Mouse (Mus musculus) CH12.LX (cell line): ENCODE results near the gene Batf. TPM values are rescaled to one million over a fixed set of nuclear protein-coding genes. Genes with fewer than 3 reads are reported as not detected.

Source experiments
- DNase-seq: peaks from one replicate; pipeline ENCODE4 v3.0.0-alpha.2; 2013; ENCODE audit errors: extremely low read depth
- H3K27ac ChIP-seq: 2 replicates; pipeline ENCODE4 v1.5.1; 2012; ENCODE audit warnings: low read depth, mild to moderate bottlenecking, control low read depth, moderate library complexity; ENCODE audit not compliant: insufficient read depth
- H3K27me3 ChIP-seq: replicated peaks from 2 replicates; pipeline ENCODE3; 2012; ENCODE audit warnings: inconsistent platforms
- H3K36me3 ChIP-seq, 2 experiments: replicated peaks in 1 of 2; 2 replicates each; pipeline versions ENCODE3 to v1.6.1; 2012; ENCODE audit warnings: inconsistent platforms in 1 of 2, low read length in 1 of 2, mild to moderate bottlenecking in 1 of 2, mixed read lengths in 1 of 2, moderate library complexity in 1 of 2; ENCODE audit not compliant: control insufficient read depth in 1 of 2, insufficient read depth in 1 of 2
- H3K4me1 ChIP-seq, 2 experiments: 2 replicates each; pipeline ENCODE4 v1.6.1; 2012; ENCODE audit warnings: inconsistent platforms in 1 of 2, moderate library complexity in 1 of 2; ENCODE audit not compliant: insufficient read depth in 2 of 2, control insufficient read depth in 1 of 2
- H3K4me2 ChIP-seq: 2 replicates; pipeline ENCODE4 v1.6.1; 2012; ENCODE audit warnings: low read depth, mild to moderate bottlenecking, control low read depth; ENCODE audit not compliant: poor library complexity, insufficient read depth, severe bottlenecking
- H3K4me3 ChIP-seq, 3 experiments: fragments of 150-350 bp in 1 of 3; sonication (generic) in 1 of 3; replicated peaks in 1 of 3; 2 replicates each; pipeline versions ENCODE3 to v1.5.1; 2011 to 2012; ENCODE audit warnings: low read depth in 2 of 3, low read length in 2 of 3, mild to moderate bottlenecking in 2 of 3, moderate library complexity in 2 of 3, control low read depth in 1 of 3, improper control_type of control experiment in 1 of 3, inconsistent platforms in 1 of 3, mixed read lengths in 1 of 3; ENCODE audit not compliant: poor library complexity in 1 of 3
- H3K79me2 ChIP-seq: replicated peaks from 2 replicates; pipeline ENCODE4 v1.6.1; 2012; ENCODE audit warnings: mild to moderate bottlenecking, moderate library complexity; ENCODE audit not compliant: control insufficient read depth, poor library complexity, insufficient read depth, severe bottlenecking; ENCODE audit errors: extremely low read depth
- H3K9ac ChIP-seq: 2 replicates; pipeline ENCODE4 v1.6.1; 2012; ENCODE audit warnings: low read depth, mild to moderate bottlenecking, control low read depth, moderate library complexity; ENCODE audit not compliant: insufficient read depth
- H3K9me3 ChIP-seq: replicated peaks from 2 replicates; pipeline ENCODE3; 2012; ENCODE audit warnings: low read length, inconsistent platforms, mixed read lengths
- CHD1 ChIP-seq: IDR thresholded peaks from 2 replicates; pipeline ENCODE4 v1.6.1; 2012; ENCODE audit warnings: low read depth, low read length, improper control_type of control experiment, inconsistent platforms
- EP300 ChIP-seq: IDR thresholded peaks from 2 replicates; pipeline ENCODE4 v1.6.1; 2011; ENCODE audit warnings: low read length, improper control_type of control experiment
- HCFC1 ChIP-seq: IDR thresholded peaks from 2 replicates; pipeline ENCODE4 v1.6.1; 2012; ENCODE audit warnings: low read depth, mild to moderate bottlenecking, inconsistent platforms, low read length, improper control_type of control experiment
- IRF4 ChIP-seq: IDR thresholded peaks from 2 replicates; pipeline ENCODE4 v1.6.1; 2014; ENCODE audit warnings: low read depth, mild to moderate bottlenecking, inconsistent platforms, low read length, improper control_type of control experiment
- JUN ChIP-seq: IDR thresholded peaks from 2 replicates; pipeline ENCODE4 v1.6.1; 2011; ENCODE audit warnings: low read depth, mild to moderate bottlenecking, low read length, improper control_type of control experiment, moderate library complexity; ENCODE audit not compliant: insufficient read depth
- JUND ChIP-seq: conservative IDR thresholded peaks from 2 replicates; pipeline ENCODE4 v1.6.1; 2011; ENCODE audit warnings: low read depth, low read length, improper control_type of control experiment
- MAX ChIP-seq: IDR thresholded peaks from 2 replicates; pipeline ENCODE4 v1.6.1; 2011; ENCODE audit warnings: low read length, improper control_type of control experiment
- MAZ ChIP-seq: IDR thresholded peaks from 2 replicates; pipeline ENCODE4 v1.6.1; 2012; ENCODE audit warnings: low read depth, mild to moderate bottlenecking, inconsistent platforms, low read length, improper control_type of control experiment, moderate library complexity
- MXI1 ChIP-seq: IDR thresholded peaks from 2 replicates; pipeline ENCODE4 v1.6.1; 2011; ENCODE audit warnings: mild to moderate bottlenecking, low read depth, low read length, improper control_type of control experiment
- MYC ChIP-seq: IDR thresholded peaks from 2 replicates; pipeline ENCODE4 v1.6.1; 2011; ENCODE audit warnings: low read depth, mild to moderate bottlenecking, improper control_type of control experiment, low read length
- NRF1 ChIP-seq: IDR thresholded peaks from 2 replicates; pipeline ENCODE4 v1.6.1; 2014; ENCODE audit warnings: low read depth, mild to moderate bottlenecking, inconsistent platforms, low read length, improper control_type of control experiment, moderate library complexity
- RCOR1 ChIP-seq: conservative IDR thresholded peaks from 2 replicates; pipeline ENCODE4 v1.6.1; 2012; ENCODE audit warnings: low read depth, mild to moderate bottlenecking, inconsistent platforms, low read length, improper control_type of control experiment
- SIN3A ChIP-seq: IDR thresholded peaks from 2 replicates; pipeline ENCODE4 v1.6.1; 2012; ENCODE audit warnings: low read length, improper control_type of control experiment, inconsistent platforms
- TBP ChIP-seq: conservative IDR thresholded peaks from 2 replicates; pipeline ENCODE4 v1.6.1; 2011; ENCODE audit warnings: low read depth, low read length, improper control_type of control experiment
- TCF12 ChIP-seq: IDR thresholded peaks from 2 replicates; pipeline ENCODE4 v1.6.1; 2014; ENCODE audit warnings: low read depth, mild to moderate bottlenecking, inconsistent platforms, low read length, improper control_type of control experiment
- UBTF ChIP-seq: IDR thresholded peaks from 2 replicates; pipeline ENCODE4 v1.6.1; 2012; ENCODE audit warnings: low read depth, mild to moderate bottlenecking, inconsistent platforms, low read length, improper control_type of control experiment, moderate library complexity
- USF1 ChIP-seq: IDR thresholded peaks from 2 replicates; pipeline ENCODE4 v1.6.1; 2014; ENCODE audit warnings: low read depth, mild to moderate bottlenecking, inconsistent platforms, low read length, improper control_type of control experiment
- USF2 ChIP-seq: conservative IDR thresholded peaks from 2 replicates; pipeline ENCODE4 v1.6.1; 2011; ENCODE audit warnings: low read depth, low read length, improper control_type of control experiment
- ZKSCAN1 ChIP-seq: IDR thresholded peaks from 2 replicates; pipeline ENCODE4 v1.6.1; 2012; ENCODE audit warnings: low read depth, inconsistent platforms, low read length, improper control_type of control experiment, borderline replicate concordance
- dilution Hi-C: fragments of 300-500 bp; cut with MboI; formaldehyde crosslinking; loops from 2 replicates; pipeline ENCODE4 v1.14.3; 2020; ENCODE audit warnings: low sequenced_read_pairs; ENCODE audit not compliant: extremely low pct_unique_long_range_greater_than_20kb, extremely low pct_ligation_motif_present
- in situ Hi-C: fragments of 300-500 bp; cut with MboI; formaldehyde crosslinking; loops from 3 replicates; pipeline ENCODE4 v1.14.3; 2019; ENCODE audit warnings: low sequenced_read_pairs, low pct_ligation_motif_present, low pct_unique_long_range_greater_than_20kb, mixed read lengths
- polyA plus RNA-seq: library from polyadenylated mRNA; unstranded; fragments of >175 nt; gene quantifications from 2 replicates; pipeline ENCODE4 v1.2.1, GENCODE M21; 2012; ENCODE audit warnings: low read depth; ENCODE audit not compliant: insufficient read length
- total RNA-seq, 2 experiments: library from RNA; depleted of rRNA; stranded (reverse); fragments of 300-350 nt in 1 of 2; fragments of >200 nt in 1 of 2; gene quantifications; 2 replicates each; pipeline ENCODE4 v1.2.3; 2012 to 2014

The Batf gene
- total and polyA plus RNA-seq, 3 experiments: 89.2 to 137 (median 128) TPM

DNA sequence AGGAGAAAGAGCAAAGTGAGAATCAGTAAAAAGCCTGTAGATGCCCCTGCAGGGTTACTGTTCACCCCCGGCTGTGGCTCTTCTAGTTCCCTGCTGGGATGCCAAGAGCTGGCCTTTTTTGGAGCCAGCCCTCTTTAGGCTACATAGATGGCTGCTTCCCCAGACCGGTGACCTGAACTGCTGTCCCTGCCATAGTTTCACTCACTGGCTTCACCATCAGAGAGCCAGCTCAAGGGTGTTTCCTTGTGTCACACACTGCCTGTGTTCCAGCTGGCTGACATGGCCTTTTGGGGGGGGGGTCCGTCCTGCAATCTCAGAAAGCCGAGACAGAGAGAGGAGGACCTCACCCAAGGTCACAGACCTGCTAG, 44.9 kb upstream of the Batf start:
- Histone ChIP-seq H3K27me3 (no peaks in the 10 kb centered on the region), H3K4me1 (peaks cover 4 to 56% of the 10 kb centered on the region in 2 experiments; a peak in 2 of 4 replicates)
- no peak for DNase-seq
- TF ChIP-seq NRF1 (no peak), SIN3A (no peak), EP300 (no peak), USF2 (no peak), RCOR1 (no peak), TCF12 (no peak), USF1 (no peak), MXI1 (no peak), HCFC1 (no peak), MAZ (no peak)
- TF ChIP-seq, all 38 proteins: peak for 0
- Histone ChIP-seq H3K9ac (no peak overlapping the region), H3K36me3 (peaks cover 44 to 70% of the 10 kb centered on the region in 2 experiments), H3K27ac (no peak overlapping the region), H3K9me3 (no peaks in the 10 kb centered on the region), H3K4me2 (no peak overlapping the region), H3K79me2 (no peaks in the 10 kb centered on the region), H3K4me3 (no peak overlapping the region)
- dilution Hi-C loops: no loop called here
- in situ Hi-C loops: no loop called here

DNA sequence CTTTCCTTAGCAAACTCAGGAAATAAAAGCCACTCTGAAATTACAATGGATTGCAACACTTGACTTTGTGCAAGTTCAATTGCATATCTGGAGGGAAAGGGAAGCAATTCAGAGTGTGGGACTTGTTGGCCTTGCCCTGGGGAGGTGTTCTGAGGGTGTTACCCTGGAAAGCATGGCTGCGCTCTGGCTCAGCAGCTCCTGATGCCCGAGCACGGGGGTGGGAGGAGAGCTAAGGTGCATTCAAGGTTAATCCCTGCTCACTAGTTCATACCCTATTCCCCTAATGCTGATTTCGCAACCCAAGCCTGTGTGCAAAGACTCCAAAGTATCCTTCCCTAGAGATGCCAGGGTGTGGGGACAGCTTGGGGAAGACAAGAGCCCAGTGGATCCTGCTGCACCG, 42.7 kb upstream of the Batf start:
- peaks cover 30 to 51% of the 10 kb centered on the region in 2 experiments for H3K36me3 ChIP-seq
- TF ChIP-seq TBP (no peak), MXI1 (no peak), JUND (no peak), MAX (no peak), CHD1 (no peak), UBTF (no peak), TCF12 (no peak), USF1 (no peak), NRF1 (no peak), IRF4 (no peak), JUN (no peak), ZKSCAN1 (no peak), MYC (no peak)
- TF ChIP-seq, all 38 proteins: peak for 0
- Histone ChIP-seq H3K4me3 (no peak overlapping the region), H3K9me3 (no peaks in the 10 kb centered on the region), H3K9ac (no peak overlapping the region), H3K79me2 (no peaks in the 10 kb centered on the region), H3K4me2 (no peak overlapping the region), H3K27ac (no peak overlapping the region), H3K27me3 (no peaks in the 10 kb centered on the region), H3K4me1 (peaks cover 0 to 51% of the 10 kb centered on the region in 2 experiments; a peak in 2 of 4 replicates)
- no peak for DNase-seq
- in situ Hi-C loops (no loop called here), dilution Hi-C loops (no loop called here)
